ENCODE assay signal across 8 mouse cellular contexts in genomic region chr9:96652763-96653162, GRCm38 (mm10). TPM values are rescaled to one million over a fixed set of nuclear protein-coding genes. Genes with fewer than 3 reads are reported as not detected.
A peak's percentile ranks its signal among the peaks of the same experiment; 100 is the strongest.
DNase-seq lines count a peak whose midpoint lies in the region; ATAC-seq lines count a peak whose summit lies in the region.

No protein-coding gene starts in this region.

- no peak overlapping the region for H3K9ac ChIP-seq in kidney, embryonic 15.5 days

- H3K4me3 ChIP-seq in kidney, embryonic 15.5 days (replicated peaks): no peak overlapping the region

- H3K27me3 ChIP-seq in kidney, embryonic 15.5 days: no peaks in the 10 kb centered on the region

- WGBS in kidney, embryonic 15.5 days: 63% methylated on average over 6 of the region's 6 CpGs

- H3K27ac ChIP-seq in kidney, embryonic 15.5 days: no peak overlapping the region

- no peaks in the 10 kb centered on the region for H3K9me3 ChIP-seq in kidney, embryonic 15.5 days (replicated peaks)

- H3K36me3 ChIP-seq in kidney, embryonic 15.5 days: no peaks in the 10 kb centered on the region

- peak; percentile 57 for DNase-seq in kidney, adult 9 months
- DNase-seq in CD4-positive, CD25-positive, alpha-beta regulatory T cell, adult 2 months (ENCODE audit: low read depth, low spot score): peak; percentile 77
- peak; percentile 63 for DNase-seq in R1 (ENCODE audit: low read depth, low spot score)
- peak; percentile 73 for DNase-seq in lung, postnatal 36 days
- no peak for DNase-seq in cerebellum, postnatal 4 days (ENCODE audit: low spot score in 2 of 2)
- DNase-seq in adrenal gland, postnatal 4 days (ENCODE audit: low spot score in 2 of 2): no peak

- H3K4me2 ChIP-seq in kidney, embryonic 15.5 days: no peak overlapping the region

- H3K4me1 ChIP-seq in kidney, embryonic 15.5 days: no peaks in the 10 kb centered on the region

- ATAC-seq in kidney, embryonic 15.5 days (replicated peaks; ENCODE audit: low FRiP score): no peak
- no peak for ATAC-seq in megakaryocyte-erythroid progenitor cell, adult 5-6 weeks (replicated peaks; ENCODE audit: low FRiP score, low TSS enrichment, poor library complexity, severe bottlenecking)

RNA-seq across cellular contexts. Expression of gene Rasa2, which starts 21.3 kb away (rescaled TPM):
- polyA plus RNA-seq in kidney, embryonic 15.5 days (2015; fragmentation: Nextera tagmentation; extraction: Ambion mirVana): 17.3 and 18.6 TPM in 2 replicates
- 10 to 100 TPM; 17.5 to 21.2 TPM for total RNA-seq in adrenal gland, postnatal 4 days (2021)
- 8.7 and 9.7 TPM in 2 replicates for total RNA-seq in megakaryocyte-erythroid progenitor cell, adult 5-6 weeks (2014; fragmentation: Nextera tagmentation)
- total RNA-seq in megakaryocyte-erythroid progenitor cell, adult 5-6 weeks (2017): 9.7 and 13.8 TPM in 2 replicates

Comparison
In these comparisons a context has a peak if more than half of its experiments do, and no peak if none do; other contexts are left out.
1. DNase-seq: peak in kidney, adult 9 months (single experiment), CD4-positive, CD25-positive, alpha-beta regulatory T cell, adult 2 months (single experiment), R1 (single experiment) and lung, postnatal 36 days (single experiment); none in cerebellum, postnatal 4 days (0 of 2) and adrenal gland, postnatal 4 days (0 of 2).